Mouse (Mus musculus) limb, embryonic 14.5 days (tissue): Measurements from ENCODE around the gene Cep85l. TPM values are rescaled to one million over a fixed set of nuclear protein-coding genes. Genes with fewer than 3 reads are reported as not detected.

Experiments used
- ATAC-seq: fragments of 200-750 bp; cut with Nextera tagmentation; 2 replicates; pipeline ENCODE4 v1.8.0; 2017; ENCODE audit warnings: low read depth, moderate number of reproducible peaks, moderate TSS enrichment; ENCODE audit not compliant: low FRiP score
- DNase-seq: peaks from one replicate; pipeline ENCODE4 v3.0.0-alpha.2; 2015; ENCODE audit warnings: low spot score
- H3K27ac ChIP-seq: fragments of 300-500 bp; sonication (generic); replicated peaks from 2 replicates; pipeline ENCODE4 v1.5.1; 2014; ENCODE audit warnings: low read depth, mild to moderate bottlenecking, low read length, moderate library complexity, mixed read lengths
- H3K27me3 ChIP-seq: fragments of 300-500 bp; sonication (generic); 2 replicates; pipeline ENCODE4 v1.6.1; 2014; ENCODE audit warnings: low read length, mixed read lengths; ENCODE audit not compliant: control insufficient read depth, insufficient read depth
- H3K36me3 ChIP-seq: fragments of 300-500 bp; sonication (generic); 2 replicates; pipeline ENCODE4 v1.6.1; 2014; ENCODE audit warnings: mild to moderate bottlenecking, low read length, moderate library complexity, mixed read lengths; ENCODE audit not compliant: control insufficient read depth, insufficient read depth
- H3K4me1 ChIP-seq: fragments of 300-500 bp; sonication (generic); 2 replicates; pipeline ENCODE4 v1.6.1; 2014; ENCODE audit warnings: antibody characterized with exemption, low read length, mixed read lengths; ENCODE audit not compliant: control insufficient read depth, insufficient read depth
- H3K4me2 ChIP-seq: fragments of 300-500 bp; sonication (generic); replicated peaks from 2 replicates; pipeline ENCODE4 v1.6.1; 2014; ENCODE audit warnings: low read depth, mild to moderate bottlenecking, low read length, moderate library complexity; ENCODE audit not compliant: severe bottlenecking
- H3K4me3 ChIP-seq: fragments of 300-500 bp; sonication (generic); replicated peaks from 2 replicates; pipeline ENCODE4 v1.5.1; 2014; ENCODE audit warnings: low read length
- H3K9ac ChIP-seq: fragments of 300-500 bp; sonication (generic); 2 replicates; pipeline ENCODE4 v1.6.1; 2014; ENCODE audit warnings: mild to moderate bottlenecking, low read depth, low read length, moderate library complexity; ENCODE audit not compliant: severe bottlenecking
- H3K9me3 ChIP-seq: fragments of 300-500 bp; sonication (generic); 2 replicates; pipeline ENCODE4 v1.6.1; 2016; ENCODE audit warnings: low read length; ENCODE audit not compliant: control insufficient read depth
- POLR2A ChIP-seq: fragments of 200-500 bp; IDR thresholded peaks from 2 replicates; pipeline ENCODE4 v1.8.0; 2012; ENCODE audit warnings: inconsistent platforms, mild to moderate bottlenecking, moderate library complexity, borderline replicate concordance; ENCODE audit not compliant: insufficient read depth, insufficient read length; ENCODE audit errors: extremely low read depth
- WGBS: fragments of 180-500 bp; shearing (Covaris S2); extraction: QIAGEN DNeasy Blood & Tissue Kit; methylation state at CpG from one replicate; pipeline ENCODE4 v1.1.7; 2014; 5-methylcytosine and 5-hydroxymethylcytosine counted together
- polyA plus RNA-seq, 2 experiments: library from polyadenylated mRNA; depleted of rRNA in 1 of 2; stranded (reverse) in 1 of 2; unstranded in 1 of 2; fragments of >200 nt; fragmentation: Nextera tagmentation in 1 of 2; extraction: Ambion mirVana in 1 of 2; gene quantifications; 2 replicates each; pipeline versions ENCODE4 v1.2.1 to v1.2.3; 2012 to 2014

The Cep85l gene
- polyA plus RNA-seq, 2 experiments = 8.1 to 9.9 TPM

- 92% methylated on average over 5 of the region's 5 CpGs for WGBS
- H3K4me1 ChIP-seq = peaks cover 2% of the 10 kb centered on the region; the same call in 1 of the 2 replicates
- no peaks in the 10 kb centered on the region for H3K9me3 ChIP-seq
- no peak overlapping the region for H3K4me3 ChIP-seq
- no peak for ATAC-seq
- H3K4me2 ChIP-seq = no peak overlapping the region
- no peak overlapping the region for H3K9ac ChIP-seq
- H3K27me3 ChIP-seq = no peaks in the 10 kb centered on the region
- H3K27ac ChIP-seq = no peak overlapping the region
- DNase-seq = no peak
- peaks cover 10% of the 10 kb centered on the region for H3K36me3 ChIP-seq
- TF ChIP-seq POLR2A = no peak
Measured at GRCm38 (mm10) chr10:53346916-53347315, 32.8 kb downstream of the Cep85l start.

GRCm38 (mm10) chr10:53346506-53346905 lies 33.2 kb downstream of the Cep85l start:
- no peaks in the 10 kb centered on the region for H3K9me3 ChIP-seq
- H3K27me3 ChIP-seq = no peaks in the 10 kb centered on the region
- H3K9ac ChIP-seq = no peak overlapping the region
- DNase-seq (peak; percentile 52), ATAC-seq (no peak)
- no peak overlapping the region for H3K4me3 ChIP-seq
- 51% methylated on average over 3 of the region's 3 CpGs for WGBS
- H3K36me3 ChIP-seq = peaks cover 10% of the 10 kb centered on the region
- no peak overlapping the region for H3K27ac ChIP-seq
- no peak for TF ChIP-seq POLR2A
- peaks cover 2% of the 10 kb centered on the region; the same call in 1 of the 2 replicates for H3K4me1 ChIP-seq
- no peak overlapping the region for H3K4me2 ChIP-seq

- Histone ChIP-seq H3K36me3 (peaks cover 10% of the 10 kb centered on the region), H3K4me2 (no peak overlapping the region), H3K4me1 (peaks cover 2% of the 10 kb centered on the region; the same call in 1 of the 2 replicates), H3K27me3 (no peaks in the 10 kb centered on the region), H3K27ac (no peak overlapping the region), H3K9ac (no peak overlapping the region), H3K4me3 (no peak overlapping the region), H3K9me3 (no peaks in the 10 kb centered on the region)
- DNase-seq (no peak), ATAC-seq (no peak)
- 77% methylated on average over 4 of the region's 4 CpGs for WGBS
- TF ChIP-seq POLR2A = no peak
Measured at GRCm38 (mm10) chr10:53345508-53345907, 34.2 kb downstream of the Cep85l start.

GRCm38 (mm10) chr10:53343865-53344264 lies 35.9 kb downstream of the Cep85l start:
- Histone ChIP-seq H3K9ac (no peak overlapping the region), H3K36me3 (peaks cover 8% of the 10 kb centered on the region), H3K27ac (no peak overlapping the region), H3K4me2 (no peak overlapping the region), H3K9me3 (no peaks in the 10 kb centered on the region), H3K27me3 (no peaks in the 10 kb centered on the region), H3K4me1 (no peaks in the 10 kb centered on the region), H3K4me3 (no peak overlapping the region)
- ATAC-seq = no peak
- no peak for TF ChIP-seq POLR2A
- 69% methylated on average over 10 of the region's 10 CpGs for WGBS
- DNase-seq = no peak

- no peak for TF ChIP-seq POLR2A
- no peak for DNase-seq
- 0 out of 2 replicates have a peak, but pooled peaks cover 6% of the 10 kb centered on the region for H3K36me3 ChIP-seq
- H3K27ac ChIP-seq = no peak overlapping the region
- WGBS = 57% methylated on average over 6 of the region's 6 CpGs
- H3K4me3 ChIP-seq = no peak overlapping the region
- no peak for ATAC-seq
- H3K27me3 ChIP-seq = no peaks in the 10 kb centered on the region
- H3K4me2 ChIP-seq = no peak overlapping the region
- no peaks in the 10 kb centered on the region for H3K9me3 ChIP-seq
- H3K9ac ChIP-seq = no peak overlapping the region
- H3K4me1 ChIP-seq = no peaks in the 10 kb centered on the region
Measured at GRCm38 (mm10) chr10:53343384-53343783, 36.4 kb downstream of the Cep85l start.
